Mouse (Mus musculus): ENCODE data around the gene Adamts12. TPM values are rescaled to one million over a fixed set of nuclear protein-coding genes. Genes with fewer than 3 reads are reported as not detected.

Adamts12 gene
- total RNA-seq, 1 experiment, result 0.85 TPM

DNA sequence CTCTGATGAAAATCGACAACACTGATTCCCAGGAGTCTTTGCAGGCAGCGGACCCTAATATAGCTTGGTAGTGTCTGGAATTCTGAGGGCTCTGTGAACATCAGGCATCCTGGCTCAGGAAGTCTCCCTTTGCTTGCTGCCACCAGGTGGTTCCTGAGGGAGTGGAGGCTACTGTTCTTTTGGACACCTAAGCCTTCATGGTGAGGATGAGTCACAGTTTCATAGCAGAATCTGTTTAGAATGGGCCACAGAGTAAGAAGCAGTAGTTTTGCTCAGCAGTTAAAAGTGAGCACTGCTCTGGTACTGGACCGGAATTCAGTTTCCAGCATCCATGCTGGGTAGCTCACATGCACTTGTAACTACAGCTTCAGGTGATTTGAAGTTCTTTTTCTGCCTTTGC, 24.9 kb downstream of the Adamts12 start:
- Histone ChIP-seq H3K9ac (ENCODE audit: insufficient read depth, low read depth, low read length, poor library complexity, severe bottlenecking) (no peak overlapping the region), H3K36me3 (ENCODE audit: control insufficient read depth, insufficient read depth, low read length, poor library complexity, severe bottlenecking) (no peaks in the 10 kb centered on the region), H3K9me3 (ENCODE audit: control insufficient read depth, insufficient read depth, low read depth, low read length) (no peaks in the 10 kb centered on the region), H3K4me3 (ENCODE audit: insufficient read depth in 1 of 2, low read depth in 1 of 2, low read length in 2 of 2, poor library complexity in 1 of 2, severe bottlenecking in 1 of 2) (no peak overlapping the region), H3K4me1 (ENCODE audit: control insufficient read depth in 2 of 2, insufficient read depth in 2 of 2, low read length in 2 of 2, poor library complexity in 1 of 2) (no peaks in the 10 kb centered on the region), H3K27ac (ENCODE audit: insufficient read depth, low read depth, low read length, poor library complexity, severe bottlenecking) (no peak overlapping the region)
- TF ChIP-seq HCFC1 (IDR thresholded peaks at IDR 0.05; ENCODE audit: borderline replicate concordance, insufficient read depth, low read length) (no peak), MAFK (IDR thresholded peaks at IDR 0.05; ENCODE audit: insufficient read depth, low read depth, low read length) (no peak), CHD2 (IDR thresholded peaks at IDR 0.05; ENCODE audit: low read depth, low read length) (no peak), ZNF384 (IDR thresholded peaks at IDR 0.05; ENCODE audit: low read depth, low read length) (no peak), ZC3H11A (IDR thresholded peaks at IDR 0.05; ENCODE audit: borderline replicate concordance, low read depth, low read length) (no peak)
- no peak for DNase-seq (ENCODE audit: low read depth, low spot score)
- in situ Hi-C loops (cut with MboI; ENCODE audit: low sequenced_read_pairs in 2 of 2, unreplicated experiment in 2 of 2), result no loop called here

GRCm38 (mm10) chr15:11095566-11095965, 31.0 kb downstream of the Adamts12 start:
- Histone ChIP-seq H3K36me3 (ENCODE audit: control insufficient read depth, insufficient read depth, low read length, poor library complexity, severe bottlenecking) (no peaks in the 10 kb centered on the region), H3K4me1 (ENCODE audit: control insufficient read depth in 2 of 2, insufficient read depth in 2 of 2, low read length in 2 of 2, poor library complexity in 1 of 2) (no peaks in the 10 kb centered on the region), H3K4me3 (ENCODE audit: insufficient read depth in 1 of 2, low read depth in 1 of 2, low read length in 2 of 2, poor library complexity in 1 of 2, severe bottlenecking in 1 of 2) (no peak overlapping the region), H3K9ac (ENCODE audit: insufficient read depth, low read depth, low read length, poor library complexity, severe bottlenecking) (no peak overlapping the region), H3K27ac (ENCODE audit: insufficient read depth, low read depth, low read length, poor library complexity, severe bottlenecking) (no peak overlapping the region), H3K9me3 (ENCODE audit: control insufficient read depth, insufficient read depth, low read depth, low read length) (no peaks in the 10 kb centered on the region)
- in situ Hi-C loops (cut with MboI; ENCODE audit: low sequenced_read_pairs in 2 of 2, unreplicated experiment in 2 of 2), result no loop called here
- DNase-seq (ENCODE audit: low read depth, low spot score), result no peak
- TF ChIP-seq ZC3H11A (IDR thresholded peaks at IDR 0.05; ENCODE audit: borderline replicate concordance, low read depth, low read length) (no peak), CHD2 (IDR thresholded peaks at IDR 0.05; ENCODE audit: low read depth, low read length) (no peak), ZNF384 (IDR thresholded peaks at IDR 0.05; ENCODE audit: low read depth, low read length) (no peak), MAFK (IDR thresholded peaks at IDR 0.05; ENCODE audit: insufficient read depth, low read depth, low read length) (no peak), HCFC1 (IDR thresholded peaks at IDR 0.05; ENCODE audit: borderline replicate concordance, insufficient read depth, low read length) (no peak)

DNA sequence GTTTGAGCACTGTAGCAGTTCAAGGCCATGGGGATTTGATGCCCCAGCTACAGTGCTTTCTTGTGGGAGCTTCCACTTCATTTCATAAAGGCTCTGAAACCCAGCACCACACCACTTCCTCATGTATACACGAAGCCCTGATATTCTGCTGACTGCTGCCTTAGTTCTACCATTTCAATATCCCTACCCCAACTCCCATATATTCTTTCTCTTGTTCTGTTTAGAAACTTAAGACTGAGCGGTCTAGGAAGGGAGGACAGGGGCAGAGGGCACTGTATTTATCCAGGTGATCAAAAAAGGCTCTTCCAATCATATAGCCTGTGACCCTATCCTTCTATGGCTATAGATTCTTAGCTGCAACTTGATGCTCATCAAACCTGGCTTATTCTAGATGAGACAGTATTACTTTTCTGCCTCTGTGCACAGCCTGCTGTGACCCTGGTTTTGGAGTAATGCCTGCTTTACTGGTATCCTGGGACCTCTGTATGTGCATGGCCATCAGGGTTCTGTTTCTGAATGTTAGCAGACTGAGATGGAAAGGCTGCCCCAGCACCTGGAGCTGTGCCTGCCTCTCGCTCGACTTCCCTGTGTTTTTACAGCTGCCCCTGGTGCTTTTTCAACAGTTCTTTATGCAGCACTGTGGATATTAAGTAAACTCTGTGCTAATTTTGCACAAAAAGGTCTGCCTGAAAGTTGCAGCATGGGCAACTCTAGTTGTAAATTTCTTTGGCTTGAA, 33.5 kb downstream of the Adamts12 start:
- H3K9me3 ChIP-seq (ENCODE audit: control insufficient read depth, insufficient read depth, low read depth, low read length), result no peaks in the 10 kb centered on the region
- no peaks in the 10 kb centered on the region for H3K4me1 ChIP-seq (ENCODE audit: control insufficient read depth in 2 of 2, insufficient read depth in 2 of 2, low read length in 2 of 2, poor library complexity in 1 of 2)
- no peak for DNase-seq (ENCODE audit: low read depth, low spot score)
- H3K27ac ChIP-seq (ENCODE audit: insufficient read depth, low read depth, low read length, poor library complexity, severe bottlenecking), result no peak overlapping the region
- in situ Hi-C loops (cut with MboI; ENCODE audit: low sequenced_read_pairs in 2 of 2, unreplicated experiment in 2 of 2), result no loop called here
- H3K36me3 ChIP-seq (ENCODE audit: control insufficient read depth, insufficient read depth, low read length, poor library complexity, severe bottlenecking), result no peaks in the 10 kb centered on the region
- H3K9ac ChIP-seq (ENCODE audit: insufficient read depth, low read depth, low read length, poor library complexity, severe bottlenecking), result no peak overlapping the region
- H3K4me3 ChIP-seq (ENCODE audit: insufficient read depth in 1 of 2, low read depth in 1 of 2, low read length in 2 of 2, poor library complexity in 1 of 2, severe bottlenecking in 1 of 2), result no peak overlapping the region
- TF ChIP-seq ZNF384 (IDR thresholded peaks at IDR 0.05; ENCODE audit: low read depth, low read length) (no peak), ZC3H11A (IDR thresholded peaks at IDR 0.05; ENCODE audit: borderline replicate concordance, low read depth, low read length) (no peak), HCFC1 (IDR thresholded peaks at IDR 0.05; ENCODE audit: borderline replicate concordance, insufficient read depth, low read length) (no peak), CHD2 (IDR thresholded peaks at IDR 0.05; ENCODE audit: low read depth, low read length) (no peak)

- H3K9me3 ChIP-seq (ENCODE audit: control insufficient read depth, insufficient read depth, low read depth, low read length), result no peaks in the 10 kb centered on the region
- H3K27ac ChIP-seq (ENCODE audit: insufficient read depth, low read depth, low read length, poor library complexity, severe bottlenecking), result no peak overlapping the region
- TF ChIP-seq CHD2 (IDR thresholded peaks at IDR 0.05; ENCODE audit: low read depth, low read length) (no peak), ZNF384 (IDR thresholded peaks at IDR 0.05; ENCODE audit: low read depth, low read length) (no peak), HCFC1 (IDR thresholded peaks at IDR 0.05; ENCODE audit: borderline replicate concordance, insufficient read depth, low read length) (no peak), MAFK (IDR thresholded peaks at IDR 0.05; ENCODE audit: insufficient read depth, low read depth, low read length) (no peak), ZC3H11A (IDR thresholded peaks at IDR 0.05; ENCODE audit: borderline replicate concordance, low read depth, low read length) (no peak)
- no peak overlapping the region for H3K4me3 ChIP-seq (ENCODE audit: insufficient read depth in 1 of 2, low read depth in 1 of 2, low read length in 2 of 2, poor library complexity in 1 of 2, severe bottlenecking in 1 of 2)
- DNase-seq (ENCODE audit: low read depth, low spot score), result no peak
- no peaks in the 10 kb centered on the region for H3K36me3 ChIP-seq (ENCODE audit: control insufficient read depth, insufficient read depth, low read length, poor library complexity, severe bottlenecking)
- no peak overlapping the region for H3K9ac ChIP-seq (ENCODE audit: insufficient read depth, low read depth, low read length, poor library complexity, severe bottlenecking)
- H3K4me1 ChIP-seq (ENCODE audit: control insufficient read depth in 2 of 2, insufficient read depth in 2 of 2, low read length in 2 of 2, poor library complexity in 1 of 2), result no peaks in the 10 kb centered on the region
- in situ Hi-C loops (cut with MboI; ENCODE audit: low sequenced_read_pairs in 2 of 2, unreplicated experiment in 2 of 2), result no loop called here
These were observed 34.4 kb downstream of the Adamts12 start for GRCm38 (mm10) chr15:11098940-11099339.
